Mouse (Mus musculus) limb, embryonic 13.5 days (tissue): ENCODE measurements around the gene Nelfe. TPM values are rescaled to one million over a fixed set of nuclear protein-coding genes. Genes with fewer than 3 reads are reported as not detected.
"Not testable (repeated sequence)": the region's sequence is repeated elsewhere in the genome, so short reads cannot be mapped to it uniquely, and the experiment has no call there.

ENCODE experiments used
- ATAC-seq: fragments of 200-750 bp; cut with Nextera tagmentation; 2 replicates; pipeline ENCODE4 v1.8.0; 2017; ENCODE audit warnings: low read depth, moderate number of reproducible peaks, moderate TSS enrichment; ENCODE audit not compliant: low FRiP score
- H3K27ac ChIP-seq: fragments of 300-500 bp; sonication (generic); 2 replicates; pipeline ENCODE4 v1.5.1; 2015; ENCODE audit warnings: inconsistent platforms, mild to moderate bottlenecking, moderate library complexity
- H3K27me3 ChIP-seq: fragments of 300-500 bp; sonication (generic); 2 replicates; pipeline ENCODE4 v1.6.1; 2015; ENCODE audit warnings: mild to moderate bottlenecking, inconsistent platforms
- H3K36me3 ChIP-seq: fragments of 300-500 bp; sonication (generic); 2 replicates; pipeline ENCODE4 v1.6.1; 2015; ENCODE audit warnings: inconsistent platforms, mild to moderate bottlenecking, moderate library complexity
- H3K4me1 ChIP-seq: fragments of 300-500 bp; sonication (generic); 2 replicates; pipeline ENCODE4 v1.6.1; 2015; ENCODE audit warnings: inconsistent platforms
- H3K4me2 ChIP-seq: fragments of 300-500 bp; sonication (generic); replicated peaks from 2 replicates; pipeline ENCODE4 v1.6.1; 2015; ENCODE audit warnings: inconsistent platforms, mild to moderate bottlenecking, moderate library complexity
- H3K4me3 ChIP-seq: fragments of 300-500 bp; sonication (generic); 2 replicates; pipeline ENCODE4 v1.5.1; 2015; ENCODE audit warnings: moderate library complexity, mild to moderate bottlenecking, inconsistent platforms
- H3K9ac ChIP-seq: fragments of 300-500 bp; sonication (generic); 2 replicates; pipeline ENCODE4 v1.6.1; 2015; ENCODE audit warnings: mild to moderate bottlenecking, inconsistent platforms
- H3K9me3 ChIP-seq: fragments of 300-500 bp; sonication (generic); 2 replicates; pipeline ENCODE4 v1.6.1; 2016; ENCODE audit warnings: inconsistent platforms
- WGBS: fragments of 180-500 bp; shearing (Covaris S2); methylation state at CpG from one replicate; pipeline ENCODE4 v1.1.7; 2015; 5-methylcytosine and 5-hydroxymethylcytosine counted together
- microRNA-seq: library from miRNA; unstranded; fragments of <30 nt; microRNA quantifications from one replicate; pipeline ENCODE4, GENCODE M21; 2016
- polyA plus RNA-seq: library from polyadenylated mRNA; unstranded; fragments of >200 nt; fragmentation: Nextera tagmentation; extraction: Ambion mirVana; gene quantifications from 2 replicates; pipeline ENCODE4 v1.2.1, GENCODE M21; 2015

Gene Nelfe
- polyA plus RNA-seq, 1 experiment from 2014 or later = 114 TPM

GRCm38 (mm10) chr17:34897373-34898159, 47.4 kb downstream of the Nelfe start:
- no peaks in the 10 kb centered on the region for H3K9me3 ChIP-seq
- peak overlapping the region; percentile 92 for H3K4me3 ChIP-seq
- peaks cover 23% of the 10 kb centered on the region for H3K36me3 ChIP-seq
- H3K4me1 ChIP-seq = peaks cover 44% of the 10 kb centered on the region
- no peak for ATAC-seq
- peak overlapping the region; percentile 95 for H3K27ac ChIP-seq
- H3K9ac ChIP-seq = peak overlapping the region; percentile 98
- WGBS = 23% methylated on average over 10 of the region's 10 CpGs
- H3K4me2 ChIP-seq = peak overlapping the region; percentile 96
- H3K27me3 ChIP-seq = no peaks in the 10 kb centered on the region

- Histone ChIP-seq H3K27ac (peak within 1 kb of the TSS; percentile 95), H3K9me3 (no peaks in the 10 kb centered on the region), H3K36me3 (peaks cover 29% of the 10 kb centered on the region), H3K4me3 (peak within 1 kb of the TSS; percentile 92), H3K4me1 (peaks cover 44% of the 10 kb centered on the region), H3K9ac (peak within 1 kb of the TSS; percentile 98), H3K4me2 (peak within 1 kb of the TSS; percentile 96), H3K27me3 (no peaks in the 10 kb centered on the region)
- ATAC-seq = peak; percentile 48
- 0% methylated on average over 27 of the region's 44 CpGs for WGBS
These were observed 48.0 kb downstream of the Nelfe start, which contains the start of the genes C2 and Ehmt2 for GRCm38 (mm10) chr17:34898160-34898586. C2 (minus strand) TSS chr17:34898265. Ehmt2 (plus strand) TSS chr17:34898469.

DNA sequence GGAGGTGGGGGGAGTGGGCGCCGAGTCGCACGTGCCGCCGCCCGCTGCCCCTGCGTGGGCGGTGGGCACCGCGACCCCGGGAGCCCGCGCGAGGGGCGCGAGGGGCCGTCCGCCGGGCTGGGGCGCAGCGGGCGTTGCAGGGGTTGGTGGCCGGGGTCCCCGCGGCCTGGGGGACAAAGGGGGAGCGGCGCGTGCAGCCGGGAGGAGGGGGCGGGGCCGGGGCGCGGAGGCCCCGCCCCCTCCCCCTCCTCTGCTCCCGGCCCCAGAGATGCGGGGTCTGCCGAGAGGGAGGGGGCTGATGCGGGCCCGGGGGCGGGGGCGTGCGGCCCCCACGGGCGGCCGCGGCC, 48.5 kb downstream of the Nelfe start:
- Histone ChIP-seq H3K4me2 (peak overlapping the region; percentile 96), H3K4me3 (peak overlapping the region; percentile 92), H3K27ac (peak overlapping the region; percentile 95), H3K36me3 (peaks cover 34% of the 10 kb centered on the region), H3K9ac (peak overlapping the region; percentile 98), H3K27me3 (no peaks in the 10 kb centered on the region), H3K4me1 (peaks cover 41% of the 10 kb centered on the region), H3K9me3 (no peaks in the 10 kb centered on the region)
- ATAC-seq = no peak
- 0% methylated on average over 7 of the region's 47 CpGs for WGBS

DNA sequence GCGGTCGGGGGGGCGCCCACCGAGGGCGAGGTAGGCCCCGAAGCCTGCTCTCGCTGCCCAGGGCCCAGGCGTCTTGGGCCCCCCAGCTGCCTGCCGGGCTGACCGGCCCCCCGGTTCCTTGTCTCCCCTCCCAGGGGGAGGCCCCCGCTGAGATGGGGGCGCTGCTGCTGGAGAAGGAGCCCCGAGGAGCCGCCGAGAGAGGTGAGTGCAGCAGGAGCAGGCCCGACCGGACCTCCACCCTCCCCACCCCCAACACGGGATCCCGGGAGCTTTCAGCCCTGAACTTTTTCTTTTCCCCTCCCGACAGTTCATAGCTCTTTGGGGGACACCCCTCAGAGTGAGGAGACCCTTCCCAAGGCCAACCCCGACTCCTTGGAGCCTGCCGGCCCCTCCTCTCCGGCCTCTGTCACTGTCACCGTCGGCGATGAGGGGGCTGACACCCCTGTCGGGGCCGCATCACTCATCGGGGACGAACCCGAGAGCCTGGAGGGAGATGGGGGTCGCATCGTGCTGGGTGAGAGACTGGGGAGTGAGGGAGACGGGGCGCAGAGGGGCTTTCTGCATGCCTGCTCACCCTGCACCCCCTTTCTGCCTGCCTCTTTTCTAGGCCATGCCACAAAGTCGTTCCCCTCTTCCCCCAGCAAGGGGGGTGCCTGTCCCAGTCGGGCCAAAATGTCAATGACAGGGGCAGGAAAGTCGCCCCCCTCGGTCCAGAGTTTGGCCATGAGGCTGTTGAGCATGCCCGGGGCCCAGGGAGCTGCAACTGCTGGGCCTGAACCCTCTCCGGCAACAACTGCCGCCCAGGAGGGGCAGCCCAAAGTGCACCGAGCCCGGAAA, 49.1 kb downstream of the Nelfe start:
- H3K36me3 ChIP-seq = peaks cover 40% of the 10 kb centered on the region
- H3K9ac ChIP-seq = peak overlapping the region; percentile 98
- peak overlapping the region; percentile 96 for H3K4me2 ChIP-seq
- H3K27ac ChIP-seq = peak overlapping the region; percentile 95
- peaks cover 39% of the 10 kb centered on the region for H3K4me1 ChIP-seq
- H3K4me3 ChIP-seq = peak overlapping the region; percentile 92
- H3K9me3 ChIP-seq = no peaks in the 10 kb centered on the region
- H3K27me3 ChIP-seq = no peaks in the 10 kb centered on the region
- ATAC-seq = no peak
- under 1% methylated on average over 39 of the region's 45 CpGs for WGBS

DNA sequence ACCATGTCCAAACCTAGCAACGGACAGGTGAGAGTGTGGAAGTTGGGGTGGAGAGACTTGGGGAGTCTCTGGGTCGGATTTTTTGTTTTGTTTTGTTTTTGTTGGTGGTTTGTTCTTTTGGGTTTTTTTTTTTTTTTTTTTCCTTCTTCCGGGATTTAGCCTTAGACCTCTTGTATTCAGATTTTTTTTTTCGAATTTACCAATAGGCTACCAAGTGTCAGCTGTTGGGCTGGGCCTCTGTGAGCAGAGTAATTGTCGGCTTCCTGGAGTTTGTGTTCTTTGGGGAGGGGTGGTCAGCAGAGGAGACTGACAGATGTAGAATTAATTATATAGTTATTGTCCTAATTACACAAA, 49.7 kb downstream of the Nelfe start:
- no peaks in the 10 kb centered on the region for H3K9me3 ChIP-seq
- H3K27ac ChIP-seq = peak overlapping the region; percentile 95
- ATAC-seq = no peak
- peak overlapping the region; percentile 96 for H3K4me2 ChIP-seq
- 3% methylated on average over 5 of the region's 5 CpGs for WGBS
- peak overlapping the region; percentile 92 for H3K4me3 ChIP-seq
- H3K36me3 ChIP-seq = peaks cover 46% of the 10 kb centered on the region
- peaks cover 39% of the 10 kb centered on the region for H3K4me1 ChIP-seq
- H3K27me3 ChIP-seq = no peaks in the 10 kb centered on the region
- H3K9ac ChIP-seq = peak overlapping the region; percentile 98

- H3K9me3 ChIP-seq, H3K27ac ChIP-seq, H3K9ac ChIP-seq, ATAC-seq, H3K27me3 ChIP-seq: not testable (repeated sequence)
- H3K4me1 ChIP-seq = peaks cover 31% of the 10 kb centered on the region
- peak overlapping the region; percentile 96; the same call in 1 of the 2 replicates for H3K4me2 ChIP-seq
- H3K36me3 ChIP-seq = peaks cover 53% of the 10 kb centered on the region
- H3K4me3 ChIP-seq = peak overlapping the region; percentile 92; the same call in 1 of the 2 replicates
These were observed 50.6 kb downstream of the Nelfe start for GRCm38 (mm10) chr17:34900826-34901225.

- Histone ChIP-seq H3K4me1 (peaks cover 20% of the 10 kb centered on the region), H3K36me3 (peaks cover 58% of the 10 kb centered on the region)
- H3K4me2 ChIP-seq, H3K9ac ChIP-seq, ATAC-seq, H3K9me3 ChIP-seq, H3K4me3 ChIP-seq, H3K27me3 ChIP-seq, H3K27ac ChIP-seq: not testable (repeated sequence)
- 84% methylated on average over 10 of the region's 10 CpGs for WGBS
These were observed 51.8 kb downstream of the Nelfe start for GRCm38 (mm10) chr17:34901948-34902347.

GRCm38 (mm10) chr17:34902895-34903294, 52.7 kb downstream of the Nelfe start:
- Histone ChIP-seq H3K27me3 (no peaks in the 10 kb centered on the region), H3K4me3 (no peak overlapping the region), H3K9ac (no peak overlapping the region), H3K4me1 (peaks cover 13% of the 10 kb centered on the region), H3K27ac (no peak overlapping the region), H3K9me3 (no peaks in the 10 kb centered on the region), H3K4me2 (no peak overlapping the region), H3K36me3 (peaks cover 67% of the 10 kb centered on the region)
- ATAC-seq = no peak
- WGBS = 95% methylated on average over 9 of the region's 9 CpGs

Small RNAs within 50 kb of the gene (microRNA-seq; reads per million reads assigned to microRNA genes)
- gene Mir6970 = not detected
- 0.70 reads per million for gene Mir6971
- gene Mir6972 = not detected

Other genes starting within 250 kb of the Nelfe start
- 133 and 135 TPM in 2 replicates for gene Rnf5, start 246.7 kb upstream of the Nelfe start, polyA plus RNA-seq
- 52.9 and 58.4 TPM in 2 replicates for gene Agpat1, start 246.1 kb upstream of the Nelfe start, polyA plus RNA-seq
- 6.6 and 7.3 TPM in 2 replicates for gene Egfl8, start 234.4 kb upstream of the Nelfe start, polyA plus RNA-seq
- gene Ppt2, start 221.9 kb upstream of the Nelfe start, polyA plus RNA-seq = 22.8 and 24.4 TPM in 2 replicates
- 0.25 and 0.40 TPM in 2 replicates for gene Prrt1, start 220.9 kb upstream of the Nelfe start, polyA plus RNA-seq
- 16.5 and 18.8 TPM in 2 replicates for gene Fkbpl, start 205.6 kb upstream of the Nelfe start, polyA plus RNA-seq
- 97.6 and 99.6 TPM in 2 replicates for gene Atf6b, start 203.2 kb upstream of the Nelfe start, polyA plus RNA-seq
- gene Tnxb, start 179.9 kb upstream of the Nelfe start, polyA plus RNA-seq = 0.09 TPM in 2 replicates
- gene C4b, start 106.5 kb upstream of the Nelfe start, polyA plus RNA-seq = 0.06 and 0.17 TPM in 2 replicates
- 0.18 TPM in 1 of 2 replicates, not detected in the other for gene Cyp21a1, start 45.8 kb upstream of the Nelfe start, polyA plus RNA-seq
- gene Stk19, start 13.4 kb upstream of the Nelfe start, polyA plus RNA-seq = 28.2 and 28.7 TPM in 2 replicates
- 62.8 and 74.3 TPM in 2 replicates for gene Dxo, start 13.4 kb upstream of the Nelfe start, polyA plus RNA-seq
- gene Skiv2l, start 181 bp upstream of the Nelfe start, polyA plus RNA-seq = 54.0 and 55.2 TPM in 2 replicates
- 1.9 and 2.0 TPM in 2 replicates for gene Cfb, start 12.1 kb downstream of the Nelfe start, polyA plus RNA-seq
- 5.4 TPM in 2 replicates for gene Zbtb12, start 29.1 kb downstream of the Nelfe start, polyA plus RNA-seq
- not detected in 2 replicates for gene Gm20547, start 31.7 kb downstream of the Nelfe start, polyA plus RNA-seq
- 1.6 and 2.4 TPM in 2 replicates for gene C2, start 47.9 kb downstream of the Nelfe start, polyA plus RNA-seq
- 97.0 and 103 TPM in 2 replicates for gene Ehmt2, start 48.1 kb downstream of the Nelfe start, polyA plus RNA-seq
- gene Slc44a4, start 64.1 kb downstream of the Nelfe start, polyA plus RNA-seq = 0.14 TPM in 1 of 2 replicates, not detected in the other
- 20.0 and 21.0 TPM in 2 replicates for gene Neu1, start 80.9 kb downstream of the Nelfe start, polyA plus RNA-seq
- 0.32 and 0.43 TPM in 2 replicates for gene Hspa1b, start 108.8 kb downstream of the Nelfe start, polyA plus RNA-seq
- not detected in 2 replicates for gene Gm20481, start 119.5 kb downstream of the Nelfe start, polyA plus RNA-seq
- 3.7 and 4.4 TPM in 2 replicates for gene Hspa1a, start 121.8 kb downstream of the Nelfe start, polyA plus RNA-seq
- 0.49 and 0.81 TPM in 2 replicates for gene Hspa1l, start 122.3 kb downstream of the Nelfe start, polyA plus RNA-seq
- gene Lsm2, start 131.5 kb downstream of the Nelfe start, polyA plus RNA-seq = 196 and 200 TPM in 2 replicates
- 102 and 110 TPM in 2 replicates for gene Vars, start 150.6 kb downstream of the Nelfe start, polyA plus RNA-seq
- 0.17 TPM in 2 replicates for gene Vwa7, start 166.2 kb downstream of the Nelfe start, polyA plus RNA-seq
- 7.2 and 8.2 TPM in 2 replicates for gene Sapcd1, start 177.6 kb downstream of the Nelfe start, polyA plus RNA-seq
- 2.6 and 4.6 TPM in 2 replicates for gene Msh5, start 196.4 kb downstream of the Nelfe start, polyA plus RNA-seq
- gene Clic1, start 199.6 kb downstream of the Nelfe start, polyA plus RNA-seq = 247 and 266 TPM in 2 replicates
- 423 and 428 TPM in 2 replicates for gene Ddah2, start 208.6 kb downstream of the Nelfe start, polyA plus RNA-seq
- 0.15 TPM in 1 of 2 replicates, not detected in the other for gene Ly6g6c, start 215.0 kb downstream of the Nelfe start, polyA plus RNA-seq
- gene Mpig6b, start 215.8 kb downstream of the Nelfe start, polyA plus RNA-seq = 0.29 and 0.71 TPM in 2 replicates
- 2.0 and 3.4 TPM in 2 replicates for gene Ly6g6e, start 226.5 kb downstream of the Nelfe start, polyA plus RNA-seq
- gene Ly6g6d, start 227.7 kb downstream of the Nelfe start, polyA plus RNA-seq = 0.57 and 0.65 TPM in 2 replicates
- gene Ly6g6f, start 235.2 kb downstream of the Nelfe start, polyA plus RNA-seq = 0.17 and 0.28 TPM in 2 replicates
- 93.1 and 94.9 TPM in 2 replicates for gene Abhd16a, start 238.9 kb downstream of the Nelfe start, polyA plus RNA-seq